7 mouse cellular contexts compared by ENCODE assay signal in the genomic region with DNA sequence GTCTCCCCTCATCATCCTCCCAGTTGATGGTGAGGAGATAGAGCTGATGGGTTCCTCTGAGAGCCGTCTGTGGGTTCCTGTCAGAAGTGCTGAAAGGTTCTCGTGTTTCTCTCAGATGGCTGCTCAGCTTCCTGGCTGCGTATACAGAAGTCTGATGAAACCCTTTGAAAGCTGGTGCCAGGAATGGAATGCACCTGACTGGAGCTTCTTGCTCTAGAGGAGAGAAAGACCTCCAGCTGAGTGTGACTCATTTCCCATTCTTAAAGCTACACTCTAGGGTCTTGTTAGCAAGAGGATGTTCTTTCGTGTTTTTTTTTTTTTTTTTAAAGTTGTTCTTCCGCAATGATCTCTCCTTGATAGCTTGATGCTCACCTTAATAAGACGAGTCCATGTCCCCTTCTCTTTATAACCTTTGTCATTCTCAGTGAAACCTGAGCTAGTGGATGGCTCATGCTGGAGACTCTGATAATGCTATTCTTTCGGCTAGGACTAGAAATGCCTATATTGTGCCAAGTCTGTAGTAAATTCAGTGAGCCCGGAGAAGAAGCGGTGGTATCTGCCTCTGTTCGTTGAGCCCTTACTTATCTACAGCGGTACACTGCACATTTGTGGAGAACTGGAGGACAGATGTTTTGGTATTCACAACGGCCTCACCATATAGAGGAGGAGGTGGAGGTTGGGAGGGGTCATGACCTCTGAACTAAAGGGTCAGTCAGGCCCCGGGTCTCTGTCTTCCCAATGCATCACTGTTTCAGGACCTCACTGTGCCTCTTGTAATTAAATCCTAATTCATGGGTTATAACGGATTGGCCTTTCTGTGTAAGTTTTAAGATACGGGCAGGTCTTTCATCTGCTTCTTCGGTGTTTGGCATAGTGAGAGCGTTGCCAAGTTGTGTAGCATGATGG. TPM values are rescaled to one million over a fixed set of nuclear protein-coding genes. Genes with fewer than 3 reads are reported as not detected.
DNase-seq lines count a peak whose midpoint lies in the region; ATAC-seq lines count a peak whose summit lies in the region.

No protein-coding gene starts in this region.

- peak overlapping the region; percentile 95 for H3K4me2 ChIP-seq in neural tube, embryonic 11.5 days (ENCODE audit: low read depth)

- H3K4me3 ChIP-seq in neural tube, embryonic 11.5 days (ENCODE audit: low read depth, low read length): no peak overlapping the region
- H3K4me3 ChIP-seq in forebrain, embryonic 10.5 days: peak overlapping the region; percentile 83

- peaks cover 22% of the 10 kb centered on the region for H3K4me1 ChIP-seq in neural tube, embryonic 11.5 days (ENCODE audit: control insufficient read depth, insufficient read depth, low read length)
- H3K4me1 ChIP-seq in forebrain, embryonic 10.5 days: peaks cover 57% of the 10 kb centered on the region

- 54% methylated on average over 17 of the region's 17 CpGs for whole genome bisulfite sequencing in neural tube, embryonic 11.5 days
- 64% methylated on average over 17 of the region's 17 CpGs for WGBS in forebrain, embryonic 10.5 days

- H3K27ac ChIP-seq in neural tube, embryonic 11.5 days (ENCODE audit: low read depth, low read length): no peak overlapping the region
- no peak overlapping the region for H3K27ac ChIP-seq in forebrain, embryonic 10.5 days

- no peaks in the 10 kb centered on the region for H3K27me3 ChIP-seq in neural tube, embryonic 11.5 days (ENCODE audit: control insufficient read depth, insufficient read depth, low read length)
- peaks cover 11% of the 10 kb centered on the region for H3K27me3 ChIP-seq in forebrain, embryonic 10.5 days (ENCODE audit: poor library complexity, severe bottlenecking)

- peaks cover 3% of the 10 kb centered on the region; the same call in 1 of the 2 replicates for H3K36me3 ChIP-seq in neural tube, embryonic 11.5 days (ENCODE audit: control insufficient read depth, insufficient read depth, low read length)
- H3K36me3 ChIP-seq in forebrain, embryonic 10.5 days (replicated peaks): peaks cover 22% of the 10 kb centered on the region

- no peak for DNase-seq in neural tube, embryonic 11.5 days (ENCODE audit: low spot score)
- no peak for DNase-seq in neural tube, embryonic 10.5 days (ENCODE audit: extremely low spot score, low spot score)
- DNase-seq in forebrain, embryonic 10.5 days (ENCODE audit: extremely low spot score, low spot score): no peak
- peak; percentile 54 to 77 for DNase-seq in kidney, postnatal 25 days
- no peak for DNase-seq in ovary, postnatal 36 days (ENCODE audit: low spot score)
- no peak for DNase-seq in left cerebral cortex, adult 11 months (ENCODE audit: low spot score)
- no peak for DNase-seq in layer of hippocampus, postnatal 36 days

- no peak for ATAC-seq in neural tube, embryonic 11.5 days (ENCODE audit: insufficient read depth, low FRiP score, low TSS enrichment)

- peaks cover 4% of the 10 kb centered on the region; the same call in 1 of the 2 replicates for H3K9me3 ChIP-seq in neural tube, embryonic 11.5 days (ENCODE audit: control insufficient read depth, low read length)
- peaks cover 13% of the 10 kb centered on the region for H3K9me3 ChIP-seq in forebrain, embryonic 10.5 days

- H3K9ac ChIP-seq in neural tube, embryonic 11.5 days (ENCODE audit: low read length): no peak overlapping the region

RNA-seq across cellular contexts. Expression of a gene that starts 2.8 kb away (rescaled TPM):
- 31.1 and 34.1 TPM in 2 replicates for polyA plus RNA-seq in neural tube, embryonic 11.5 days (2014; fragmentation: Nextera tagmentation; extraction: Ambion mirVana)
- 14.3 and 14.7 TPM in 2 replicates for polyA plus RNA-seq in forebrain, embryonic 10.5 days (2016; fragmentation: Nextera tagmentation; extraction: Ambion mirVana)
- 100 to 1,000 TPM; 256 to 286 TPM for total RNA-seq in layer of hippocampus, postnatal 36 days (2021)

Comparison
In these comparisons a context has a peak if more than half of its experiments do, and no peak if none do; other contexts are left out.
1. DNase-seq: peak in kidney, postnatal 25 days (2 of 2); none in neural tube, embryonic 11.5 days (single experiment), neural tube, embryonic 10.5 days (single experiment), forebrain, embryonic 10.5 days (single experiment), ovary, postnatal 36 days (single experiment), left cerebral cortex, adult 11 months (single experiment) and layer of hippocampus, postnatal 36 days (0 of 2).